Mouse (Mus musculus) urinary bladder, adult 18-20 months (tissue): ENCODE measurements around the gene Ttll3.
A peak's percentile ranks its signal among the peaks of the same experiment; 100 is the strongest.

Experiments
- DNase-seq, 2 experiments: peaks; one replicate each; pipeline ENCODE4 v3.0.0; 2022; ENCODE audit warnings: low spot score in 2 of 2, mixed read lengths in 2 of 2

The Ttll3 gene

GRCm38 (mm10) chr6:113455007-113455406 is 65.9 kb downstream of the Ttll3 start:
- no peak for DNase-seq

GRCm38 (mm10) chr6:113457952-113458534 is 69.0 kb downstream of the Ttll3 start, which contains the start of gene Il17re:
TSS of gene Il17re (plus strand) at chr6:113458484.
- no peak for DNase-seq

- DNase-seq: peak; percentile 71 to 77
Observed at GRCm38 (mm10) chr6:113458635-113459034, 69.6 kb downstream of the Ttll3 start.

GRCm38 (mm10) chr6:113464040-113464439 is 75.0 kb downstream of the Ttll3 start:
- DNase-seq: no peak
